Mouse (Mus musculus): ENCODE data around the gene 6430548M08Rik.

Gene 6430548M08Rik

DNA sequence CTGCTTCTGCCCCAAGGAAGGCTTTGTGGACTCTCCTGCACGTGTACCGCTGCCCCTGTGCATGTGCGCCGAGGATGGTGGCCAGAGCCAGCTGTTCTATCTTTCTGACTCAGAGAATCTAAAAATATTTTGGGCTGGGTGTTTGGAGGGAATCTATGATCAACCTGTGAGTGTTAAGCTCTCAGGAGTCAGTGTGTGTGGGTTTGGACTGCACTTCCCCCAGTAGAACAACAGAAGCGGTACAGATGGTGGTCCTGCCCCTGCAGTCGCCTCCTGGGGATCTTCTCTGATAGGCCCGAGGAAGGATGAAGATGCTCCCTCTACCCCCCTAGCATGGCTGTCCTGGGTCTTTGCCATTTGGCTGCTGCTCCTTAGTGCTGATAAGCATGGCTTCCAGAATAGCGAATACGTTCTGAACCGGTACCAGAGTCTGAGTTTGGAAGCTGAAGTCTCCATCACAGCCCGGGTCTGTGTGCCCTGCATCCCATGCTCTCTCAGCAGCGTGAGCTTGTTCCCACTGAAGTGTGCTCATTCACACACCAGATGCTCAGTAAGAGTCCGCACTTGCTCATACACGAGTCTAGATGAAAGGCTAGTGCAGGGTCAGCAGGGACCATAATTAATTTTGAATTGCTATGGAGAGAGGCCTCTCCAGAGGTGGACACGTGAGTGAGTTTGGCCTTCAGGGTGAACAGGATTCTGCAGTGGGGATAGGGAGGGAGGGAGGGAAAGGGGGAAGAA lies 30.1 kb downstream of the 6430548M08Rik start:
- no peak for DNase-seq (ENCODE audit: low spot score in 2 of 2)

DNA sequence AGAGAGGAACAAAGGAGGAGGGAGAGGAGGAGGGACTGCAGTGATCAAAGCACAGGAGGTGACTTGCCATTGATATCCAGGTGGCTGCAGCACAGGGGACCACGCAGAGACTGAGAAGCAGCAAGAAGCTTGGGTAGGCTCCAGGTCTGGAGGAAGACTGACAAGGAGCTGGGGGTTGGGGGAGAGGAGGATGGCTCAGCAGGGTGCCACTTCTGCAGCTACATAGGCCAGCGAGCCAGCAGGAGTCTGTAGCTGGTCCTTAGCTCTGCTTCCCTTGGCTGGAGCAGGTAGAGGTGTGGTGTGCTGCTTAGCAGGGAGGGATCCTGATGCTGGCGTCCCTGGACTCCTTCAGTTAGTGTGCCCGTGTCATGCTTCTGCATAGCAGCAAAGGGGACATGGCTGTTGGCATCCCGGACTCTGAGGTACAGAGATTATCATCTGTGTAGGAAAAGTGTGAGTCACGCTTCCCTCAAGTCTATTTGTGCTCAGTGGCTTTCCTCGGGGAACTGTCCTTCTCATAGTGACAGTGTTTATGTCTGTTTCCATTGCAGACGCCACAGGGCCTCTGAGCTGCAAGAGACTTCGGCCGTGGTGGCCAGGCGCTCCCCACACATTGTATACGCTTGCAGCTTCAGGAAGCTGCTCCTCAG lies 30.8 kb downstream of the 6430548M08Rik start:
- no peak for DNase-seq (ENCODE audit: low spot score in 2 of 2)

DNA sequence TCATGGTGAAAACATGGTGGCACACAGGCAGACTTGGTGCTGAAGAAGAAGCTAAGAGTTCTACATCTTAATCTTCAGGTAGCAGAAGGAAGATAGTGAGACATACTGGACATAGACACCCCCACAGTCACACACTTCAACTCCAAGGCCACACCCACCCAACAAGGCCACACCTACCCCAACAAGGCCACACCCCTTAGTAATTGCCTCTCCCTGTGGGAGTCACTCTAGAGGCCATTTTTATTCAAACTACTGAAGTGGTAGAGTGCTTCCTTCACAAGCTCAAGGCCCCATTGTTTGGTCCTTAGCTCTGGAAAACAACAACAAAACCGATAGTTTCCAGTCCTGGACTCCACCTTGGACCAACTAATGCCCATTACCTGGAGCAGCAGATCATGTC lies 32.1 kb downstream of the 6430548M08Rik start:
- DNase-seq (ENCODE audit: low spot score in 2 of 2), result no peak

DNA sequence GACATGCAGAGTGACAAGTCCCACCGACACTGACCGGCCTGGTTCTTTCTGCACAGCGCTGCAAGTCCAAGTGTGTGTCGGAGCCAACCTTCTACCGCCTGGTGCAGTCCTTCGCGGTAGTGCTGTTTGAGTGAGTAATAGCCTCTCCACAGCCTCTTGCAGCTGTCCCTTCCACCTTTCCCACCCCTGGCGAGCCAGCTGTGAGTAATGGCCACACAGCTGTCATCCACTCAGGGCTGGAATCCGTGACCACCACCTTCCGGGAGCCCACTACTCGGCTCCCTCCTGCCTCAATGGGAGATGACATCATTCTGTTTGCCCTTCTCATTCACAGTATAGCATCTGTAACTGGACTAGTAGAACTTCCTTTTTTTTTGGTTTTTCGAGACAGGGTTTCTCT lies 36.1 kb downstream of the 6430548M08Rik start:
- DNase-seq (ENCODE audit: low spot score in 2 of 2), result no peak

DNA sequence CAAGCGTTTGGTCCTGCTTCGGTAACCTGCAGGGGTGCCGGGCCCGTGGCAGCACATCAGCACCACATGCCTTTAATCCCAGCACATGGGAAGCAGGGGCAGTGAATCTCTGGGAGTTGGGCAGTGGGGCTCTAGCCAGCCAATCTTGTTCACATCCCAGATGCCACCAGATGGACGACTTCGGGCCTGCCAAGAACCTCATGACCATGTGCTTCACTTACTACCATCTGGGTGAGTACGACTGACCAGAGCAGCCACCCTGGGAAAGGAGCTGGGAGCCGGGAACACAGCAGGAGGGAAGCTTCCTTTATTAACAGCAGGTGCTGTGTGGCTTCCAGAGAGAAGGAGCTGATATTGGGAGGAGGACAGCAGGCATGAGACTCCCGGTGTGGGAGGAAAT lies 37.2 kb downstream of the 6430548M08Rik start:
- no peak for DNase-seq (ENCODE audit: low spot score in 2 of 2)

DNA sequence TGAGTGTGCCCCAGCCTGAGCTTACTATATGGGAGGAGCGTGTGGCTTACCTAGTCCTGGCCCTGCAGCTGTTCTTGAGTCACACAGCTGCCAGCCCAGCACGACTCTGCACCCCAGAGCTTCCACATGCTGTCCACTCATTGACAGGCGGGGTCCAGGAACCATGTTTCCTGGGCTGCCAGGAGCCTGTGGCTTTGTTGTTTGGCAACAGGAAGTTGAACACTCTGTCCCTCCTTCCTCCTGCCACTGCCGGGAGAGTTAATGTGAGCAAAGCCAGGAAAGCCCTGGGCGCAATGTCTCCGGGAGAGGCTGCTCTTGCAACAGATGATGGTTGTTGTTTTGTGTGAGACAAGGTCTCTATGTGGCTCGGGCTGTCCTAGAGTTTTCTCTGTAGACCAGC lies 38.7 kb downstream of the 6430548M08Rik start:
- DNase-seq (ENCODE audit: low spot score in 2 of 2), result no peak

DNA sequence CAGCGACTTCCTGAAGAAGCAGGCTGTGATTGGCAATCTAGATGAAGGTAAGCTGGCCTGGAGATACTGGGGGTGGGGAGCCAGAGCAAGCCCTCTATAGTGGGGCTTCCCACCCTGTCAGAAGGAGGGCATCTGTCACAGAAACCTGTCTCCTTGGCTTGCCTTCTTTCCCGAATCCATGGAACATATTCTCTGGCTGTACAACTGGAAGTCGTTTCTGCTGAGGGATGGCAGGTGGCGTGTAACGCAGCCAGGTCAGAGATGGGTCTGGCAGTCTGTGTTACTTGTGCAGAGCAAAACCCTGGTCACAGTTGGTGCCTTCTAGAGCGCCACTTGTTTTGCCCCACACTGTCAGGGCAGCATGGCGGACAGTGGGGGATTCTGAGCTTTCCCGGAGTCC lies 46.4 kb downstream of the 6430548M08Rik start:
- no peak for DNase-seq (ENCODE audit: low spot score in 2 of 2)

DNA sequence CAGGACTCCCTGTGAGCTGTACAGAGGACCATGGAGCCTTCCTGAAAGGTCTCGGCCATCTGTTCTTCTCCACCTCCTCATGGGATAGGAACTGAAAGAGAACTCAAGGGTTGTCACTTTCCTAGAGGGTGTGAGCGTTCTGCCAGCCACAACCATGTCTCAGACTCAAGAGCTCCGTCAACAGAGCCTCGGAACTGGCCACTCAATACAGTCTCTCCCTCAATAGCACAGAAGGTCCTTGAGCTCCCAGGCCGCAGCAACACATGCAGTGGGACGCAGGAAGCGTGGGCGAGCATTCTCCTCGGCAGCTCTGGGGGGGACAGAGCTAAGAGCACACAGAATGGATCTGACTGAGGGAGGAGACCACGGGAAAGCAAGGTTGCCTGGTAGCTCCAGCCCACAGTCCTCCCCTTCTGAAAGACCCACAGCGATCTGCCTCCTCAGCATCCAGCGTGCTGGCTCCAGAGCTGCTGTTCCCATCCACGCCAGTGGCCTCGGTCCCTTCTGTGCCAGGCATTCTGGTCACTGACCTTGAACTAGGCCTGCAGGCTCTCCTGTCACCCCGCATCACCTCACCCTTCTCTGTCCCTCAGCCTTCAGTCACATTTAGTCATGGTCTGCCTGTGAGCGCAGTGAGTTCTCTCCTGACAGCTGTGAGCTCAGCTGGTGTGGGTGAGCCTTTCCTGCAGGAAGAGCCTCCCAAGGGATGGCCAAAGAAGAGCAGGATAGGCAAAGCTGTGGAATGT lies 47.9 kb downstream of the 6430548M08Rik start:
- no peak for DNase-seq (ENCODE audit: low spot score in 2 of 2)

DNA sequence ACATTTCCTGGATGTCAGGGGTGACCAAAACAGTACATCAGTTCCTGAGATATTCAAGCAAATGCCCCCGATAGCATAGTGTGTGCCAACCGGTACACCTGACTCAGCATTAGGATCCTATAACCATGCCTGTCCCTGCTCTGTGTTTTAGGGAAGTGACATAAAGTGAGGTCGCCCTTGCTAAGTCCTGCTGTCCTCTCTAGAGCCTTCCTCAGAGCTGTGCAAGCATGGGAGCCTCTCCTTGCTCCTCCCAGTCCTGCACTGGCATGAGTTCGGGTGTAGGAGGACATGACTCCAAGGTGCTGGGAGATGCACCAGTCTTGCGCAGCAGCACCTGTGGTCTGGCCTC lies 48.4 kb downstream of the 6430548M08Rik start:
- DNase-seq (ENCODE audit: low spot score in 2 of 2), result no peak

DNA sequence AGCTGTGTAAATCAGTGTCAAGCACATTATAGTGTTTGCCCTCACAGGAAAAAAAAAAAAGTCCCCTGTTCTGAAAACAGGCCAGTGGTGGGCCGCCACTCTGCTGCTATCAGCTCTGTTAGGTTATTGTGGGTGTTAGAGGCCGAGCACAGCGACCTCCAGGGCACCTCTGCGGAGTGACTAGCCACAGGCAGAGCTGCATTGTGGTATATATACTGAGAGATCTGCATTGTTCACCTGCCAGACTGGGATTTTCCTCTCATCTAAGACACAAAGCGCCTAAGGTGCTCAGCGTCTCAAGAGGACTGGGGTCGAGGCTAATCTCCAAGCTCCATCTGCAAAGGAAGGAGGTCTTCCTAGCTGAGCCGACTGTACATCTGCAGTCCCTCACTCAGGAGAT lies 49.4 kb downstream of the 6430548M08Rik start:
- no peak for DNase-seq (ENCODE audit: low spot score in 2 of 2)

DNA sequence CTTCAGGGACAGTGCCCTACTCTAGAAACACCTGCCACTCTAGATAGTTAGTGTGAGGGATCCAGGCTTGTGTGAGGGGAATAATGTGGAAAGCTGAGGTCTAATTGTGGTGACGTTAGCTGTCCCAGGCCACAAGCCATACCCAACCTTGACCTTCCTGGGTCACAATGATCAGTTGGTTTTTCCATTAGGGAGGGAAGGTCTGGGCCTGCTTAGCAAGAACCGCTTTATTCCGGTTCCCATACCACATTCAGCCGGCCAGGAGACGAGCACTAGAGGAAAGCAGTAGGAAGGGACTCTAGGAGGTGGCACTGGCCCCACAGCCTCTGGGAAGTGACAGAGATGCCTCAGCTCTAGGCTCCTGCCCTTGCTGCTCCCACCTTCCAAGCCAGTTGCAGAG lies 50.1 kb downstream of the 6430548M08Rik start:
- no peak for DNase-seq (ENCODE audit: low spot score in 2 of 2)

DNA sequence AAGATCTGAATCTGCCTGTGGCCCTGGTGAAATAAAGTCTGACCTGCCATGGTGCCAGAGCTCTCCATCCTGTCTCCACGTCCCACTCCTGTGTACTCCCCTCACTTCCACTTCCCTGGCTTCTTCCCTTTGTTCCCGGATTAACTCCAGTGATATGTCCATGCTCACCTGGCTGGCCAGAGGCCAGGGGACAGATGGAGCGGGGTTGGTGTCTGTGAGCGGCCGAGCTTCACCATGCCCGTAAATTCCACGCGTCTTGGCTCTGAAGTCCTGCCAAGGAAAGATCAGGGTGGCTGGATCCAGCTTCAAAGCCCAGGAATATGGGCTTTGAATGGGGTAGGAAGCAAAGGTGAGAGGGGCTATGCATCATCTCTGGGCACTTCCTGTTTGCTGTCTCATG lies 53.2 kb downstream of the 6430548M08Rik start:
- no peak for DNase-seq (ENCODE audit: low spot score in 2 of 2)

DNA sequence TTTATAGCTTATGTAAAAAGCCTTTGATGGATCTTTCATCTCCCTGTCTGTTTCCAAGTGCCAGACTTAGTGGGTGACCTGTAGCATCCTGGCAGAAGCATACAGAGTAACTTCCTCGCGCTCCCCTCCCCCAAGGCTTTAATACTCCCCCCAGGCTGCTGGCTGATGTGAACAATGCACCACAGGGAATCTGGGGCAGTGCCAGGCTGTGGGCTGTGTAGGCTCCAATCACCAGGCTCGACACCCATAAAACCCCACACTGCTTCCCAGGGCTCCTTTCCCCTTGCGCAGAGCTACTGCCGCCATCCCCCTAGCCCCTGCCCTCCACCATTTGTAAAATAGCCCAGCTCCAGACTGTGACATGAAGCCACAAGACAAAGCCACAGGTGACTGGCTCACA lies 53.9 kb downstream of the 6430548M08Rik start:
- DNase-seq (ENCODE audit: low spot score in 2 of 2), result no peak

DNA sequence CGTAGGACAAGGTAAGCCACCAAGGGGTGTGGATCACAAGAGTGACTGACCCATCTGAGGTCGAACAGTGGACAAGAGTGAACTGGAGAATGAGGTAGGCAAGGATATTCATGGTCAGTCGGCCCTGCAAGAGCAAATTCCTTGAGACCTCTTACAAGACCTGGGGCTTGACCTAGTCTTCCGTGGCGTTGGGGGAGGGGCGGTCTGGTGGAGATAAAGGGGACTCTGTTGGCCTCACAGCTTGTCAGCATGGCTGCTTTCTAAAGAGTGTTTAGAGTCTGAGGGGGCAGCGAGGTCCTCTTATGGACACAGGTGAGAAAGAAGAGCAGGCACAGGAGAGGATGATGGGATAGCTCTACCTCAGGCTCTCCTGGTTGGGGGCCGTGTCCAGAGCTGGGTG lies 55.2 kb downstream of the 6430548M08Rik start:
- no peak for DNase-seq (ENCODE audit: low spot score in 2 of 2)

DNA sequence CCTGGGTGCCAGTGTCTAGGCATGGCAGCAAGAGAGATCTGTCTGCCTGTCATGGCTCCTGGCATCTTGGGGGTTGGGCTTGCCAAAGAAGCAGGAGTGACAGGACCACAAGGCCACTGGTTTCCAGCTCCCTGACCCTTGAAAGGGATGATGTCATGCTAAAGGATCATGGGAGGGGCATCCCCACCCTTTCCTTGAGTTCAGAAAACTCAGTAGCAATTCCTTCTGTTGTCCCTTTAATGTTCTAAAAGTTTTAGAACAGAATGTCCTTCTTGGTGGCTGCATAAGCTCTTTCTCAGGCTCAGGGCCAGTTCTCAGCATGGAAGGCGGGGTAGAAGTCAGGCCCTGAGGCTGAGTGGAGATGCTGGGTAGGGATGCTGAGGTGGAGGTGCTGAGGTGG lies 59.2 kb downstream of the 6430548M08Rik start:
- no peak for DNase-seq (ENCODE audit: low spot score in 2 of 2)

DNA sequence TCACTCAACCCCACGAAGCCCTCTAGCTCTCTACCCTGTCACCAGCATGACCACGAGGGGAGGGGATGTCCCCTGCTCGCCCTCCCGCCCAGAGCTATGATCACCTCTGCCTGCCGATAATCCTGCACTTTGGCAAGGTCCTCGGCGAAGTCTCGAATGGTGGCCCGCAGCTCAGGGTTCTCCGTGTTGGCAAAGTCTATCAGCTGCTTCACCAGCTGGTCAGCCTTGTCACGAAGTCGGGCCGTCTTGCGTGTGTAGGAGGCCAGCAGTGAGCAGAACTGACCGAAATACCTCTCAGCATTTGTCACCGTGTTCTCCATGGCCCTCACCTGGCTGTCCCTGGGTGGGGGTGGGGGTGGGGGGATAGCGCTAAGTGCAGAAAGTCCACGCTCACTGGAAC lies 60.7 kb downstream of the 6430548M08Rik start:
- no peak for DNase-seq (ENCODE audit: low spot score in 2 of 2)

DNA sequence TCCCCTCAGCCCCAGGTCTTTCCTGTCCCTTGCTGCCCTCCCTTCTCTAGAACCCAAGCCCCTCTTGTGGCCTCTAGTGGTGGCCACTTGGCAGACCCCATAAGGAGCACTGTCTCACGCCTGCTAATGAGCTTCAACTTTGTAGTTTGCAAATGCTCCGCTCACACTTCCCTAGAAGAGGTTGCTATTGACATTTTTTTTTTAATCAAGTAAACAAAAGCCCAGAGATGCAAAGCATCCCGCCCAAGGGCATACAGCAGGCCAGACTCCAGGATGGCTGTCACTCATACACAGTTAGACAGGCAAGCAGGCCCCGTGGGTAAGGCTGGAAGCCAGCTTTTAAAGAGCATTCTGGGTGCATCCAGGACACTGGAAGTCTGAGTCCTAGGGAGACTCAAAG lies 62.7 kb downstream of the 6430548M08Rik start:
- DNase-seq (ENCODE audit: low spot score in 2 of 2), result no peak

DNA sequence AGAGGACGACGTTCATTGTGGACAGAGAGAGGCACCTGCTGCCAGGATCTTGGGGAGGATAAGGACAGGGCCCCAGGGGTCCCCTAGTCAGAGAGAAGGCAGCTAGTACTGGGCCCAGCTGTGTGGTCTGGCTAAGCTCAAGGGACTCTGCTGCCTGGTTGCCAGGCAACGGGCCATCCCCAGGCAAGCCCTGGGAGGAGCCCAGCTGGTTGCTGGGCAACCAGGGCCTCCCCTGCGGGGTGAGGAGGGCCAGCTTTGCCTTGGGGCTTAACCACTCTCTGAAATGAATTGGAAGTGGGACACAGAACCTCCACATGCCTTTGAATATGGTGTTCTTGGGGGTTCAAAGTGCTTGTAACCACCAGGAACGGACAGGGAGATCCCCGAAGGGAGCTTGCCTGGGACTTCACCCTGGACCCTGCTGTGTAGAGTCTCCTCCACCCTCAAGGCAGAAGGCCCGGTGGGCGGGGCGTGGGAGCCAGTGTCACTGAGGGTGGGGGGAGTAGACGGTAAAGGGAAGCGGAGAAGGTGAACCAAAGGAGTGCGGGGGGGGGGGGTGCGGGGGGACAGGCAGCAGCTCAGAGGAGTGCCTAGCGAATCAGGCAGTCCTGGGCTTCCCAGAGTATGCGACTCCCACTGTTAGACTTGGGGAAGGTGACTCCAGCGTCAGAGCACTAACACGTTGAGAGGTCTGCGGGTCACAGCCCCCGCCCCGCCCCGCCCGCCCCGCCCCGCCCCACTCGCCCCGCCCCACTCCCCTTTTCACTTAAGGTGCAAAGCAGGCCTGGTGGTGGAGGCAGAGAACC lies 63.6 kb downstream of the 6430548M08Rik start, which contains the start of gene Fam92b:
TSS of gene Fam92b (minus strand) at position 149 of the 806 bp plus-strand sequence.
- no peak for DNase-seq (ENCODE audit: low spot score in 2 of 2)

DNA sequence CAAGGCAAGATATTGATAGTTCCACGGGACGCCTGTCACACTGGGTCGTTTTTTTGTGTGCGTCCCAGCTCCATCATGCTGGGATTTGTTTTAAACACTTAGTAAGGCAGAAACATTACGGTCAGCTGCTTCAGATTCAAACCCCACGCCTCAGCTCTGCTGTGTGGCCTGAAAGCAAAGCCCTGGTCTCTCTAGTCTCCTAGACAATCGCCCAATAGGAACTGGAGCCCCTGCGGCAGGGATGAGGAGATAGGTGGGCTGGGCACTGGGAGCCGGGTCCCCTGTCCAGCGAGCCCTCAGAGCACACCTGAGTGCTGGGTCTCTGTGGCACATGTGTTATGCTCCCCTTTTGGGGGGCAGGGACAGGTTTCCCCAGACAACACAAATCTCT lies 64.2 kb downstream of the 6430548M08Rik start:
- no peak for DNase-seq (ENCODE audit: low spot score in 2 of 2)

DNA sequence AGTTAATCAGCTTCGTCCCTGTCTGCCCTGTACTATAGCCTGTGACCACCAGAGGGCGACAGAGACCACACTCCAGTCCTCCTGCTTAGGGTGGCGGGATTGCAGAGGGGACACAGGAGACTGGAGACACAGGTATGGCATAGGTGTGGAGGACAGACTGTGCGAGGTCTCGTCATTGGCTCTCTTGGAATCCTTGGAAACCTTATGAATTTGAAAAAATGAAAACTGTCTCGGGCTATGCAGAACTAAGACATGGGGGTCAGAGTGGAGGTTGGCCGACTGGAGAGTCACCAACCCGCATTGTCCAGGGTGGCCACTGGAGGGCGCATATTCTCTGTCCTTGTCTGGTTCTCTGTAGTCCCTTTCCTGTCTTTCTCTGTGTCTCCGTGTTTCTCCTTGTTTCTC lies 65.1 kb downstream of the 6430548M08Rik start:
- DNase-seq (ENCODE audit: low spot score in 2 of 2), result peak; percentile 79 to 87

DNA sequence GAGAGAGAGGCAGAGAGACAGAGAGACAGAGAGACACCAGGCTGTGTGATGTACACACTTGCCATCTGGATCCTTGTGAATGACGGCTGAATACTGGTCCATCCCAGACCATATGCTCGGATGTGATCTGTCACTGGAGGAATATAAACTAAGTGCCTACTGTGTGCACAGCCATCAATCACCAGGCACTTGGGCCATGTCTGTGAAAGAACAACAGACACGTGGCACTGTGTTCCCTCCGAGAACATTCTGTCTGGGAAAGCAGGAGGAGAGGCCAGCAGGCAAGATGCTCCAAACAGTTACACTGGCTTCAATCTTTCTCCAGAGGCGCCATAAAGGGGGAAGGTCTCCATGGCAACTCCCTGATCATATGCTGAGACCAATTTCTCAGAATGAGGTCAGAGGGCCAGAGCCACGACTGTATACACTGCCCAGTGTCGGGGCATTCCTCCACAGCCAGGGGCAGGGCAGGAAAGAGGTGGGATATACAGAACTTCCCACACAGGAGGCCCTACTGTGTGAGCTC lies 66.6 kb downstream of the 6430548M08Rik start:
- DNase-seq (ENCODE audit: low spot score in 2 of 2), result no peak

DNA sequence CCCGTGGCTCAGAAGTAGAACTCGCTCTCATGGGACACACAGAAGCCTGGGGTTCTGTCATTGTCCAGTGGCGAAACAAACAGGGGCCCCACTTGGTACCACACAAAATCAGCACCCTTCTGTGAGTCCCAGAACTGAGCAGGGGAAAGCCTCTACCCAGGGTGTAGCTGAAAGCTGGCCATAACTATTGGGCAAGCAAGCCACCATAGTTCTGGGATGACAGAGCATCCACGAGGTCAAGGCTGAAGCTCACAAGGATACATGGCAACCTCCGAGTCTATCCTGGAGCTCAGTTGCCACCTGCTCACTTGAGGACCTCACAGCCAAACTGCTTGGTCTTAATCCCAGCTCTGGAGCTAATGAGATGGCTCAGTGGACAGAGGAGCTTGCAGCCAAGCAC lies 67.3 kb downstream of the 6430548M08Rik start:
- DNase-seq (ENCODE audit: low spot score in 2 of 2), result no peak

Measured in urinary bladder, adult 18-20 months (tissue).